Mouse (Mus musculus) R1 (cell line): ENCODE data around the gene Mrpl52.

Source experiments
- DNase-seq: peaks from one replicate; pipeline ENCODE4 v3.0.0-alpha.2; 2018; ENCODE audit warnings: low read depth, low spot score

Gene Mrpl52

DNA sequence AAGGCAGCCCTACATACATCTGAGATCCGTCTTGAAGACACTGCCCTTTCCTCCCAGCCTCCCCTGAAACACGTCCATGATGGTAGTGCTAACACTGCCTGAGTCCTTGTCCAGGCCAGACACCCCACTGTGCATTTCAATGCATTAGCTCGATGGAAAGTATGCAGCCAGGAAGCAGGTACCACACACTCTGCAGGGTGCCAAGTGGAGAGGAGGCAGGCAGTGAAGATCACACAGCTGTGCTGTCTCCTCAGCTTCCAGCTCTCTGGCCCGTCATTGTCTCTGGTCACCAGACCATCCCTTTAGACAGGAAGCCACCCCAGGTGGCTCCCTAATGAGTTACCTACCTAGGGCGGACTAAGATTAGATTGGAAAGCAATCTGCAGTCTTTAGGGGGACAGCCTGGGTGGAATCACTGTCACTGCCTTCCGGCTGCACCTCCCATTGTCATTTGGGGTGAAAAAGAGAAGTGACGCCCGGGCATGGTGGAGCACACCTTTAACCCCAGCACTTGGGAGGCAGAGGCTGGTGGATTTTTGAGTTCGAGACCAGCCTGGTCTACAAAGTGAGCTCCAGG is 14.6 kb upstream of the Mrpl52 start:
- peak; percentile 100 for DNase-seq

DNA sequence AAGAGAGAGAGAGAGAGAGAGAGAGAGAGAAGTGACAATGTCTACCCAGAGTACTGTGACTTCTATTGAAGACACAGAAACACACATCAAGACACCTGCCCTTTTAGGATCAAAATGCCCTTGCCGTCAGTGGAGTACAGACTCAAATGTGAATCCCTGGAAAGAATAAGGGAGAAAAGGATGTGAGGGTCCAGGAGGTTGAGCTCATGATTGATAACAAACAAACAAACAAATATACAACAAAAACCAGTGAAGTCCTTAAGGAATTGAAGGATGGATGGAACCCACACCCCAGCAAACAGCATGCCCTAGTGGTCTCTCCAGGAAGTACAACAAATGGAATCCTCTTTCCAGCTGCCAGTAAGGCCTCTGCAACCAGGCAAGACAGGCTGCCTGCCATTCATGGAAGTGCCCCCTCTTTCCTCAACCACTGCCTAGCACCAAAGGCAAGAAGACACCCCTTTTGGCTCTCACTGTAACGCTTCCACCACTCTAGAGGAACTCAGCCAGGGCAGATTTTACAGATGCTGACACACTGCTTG is 14.0 kb upstream of the Mrpl52 start:
- DNase-seq: peak; percentile 91

DNA sequence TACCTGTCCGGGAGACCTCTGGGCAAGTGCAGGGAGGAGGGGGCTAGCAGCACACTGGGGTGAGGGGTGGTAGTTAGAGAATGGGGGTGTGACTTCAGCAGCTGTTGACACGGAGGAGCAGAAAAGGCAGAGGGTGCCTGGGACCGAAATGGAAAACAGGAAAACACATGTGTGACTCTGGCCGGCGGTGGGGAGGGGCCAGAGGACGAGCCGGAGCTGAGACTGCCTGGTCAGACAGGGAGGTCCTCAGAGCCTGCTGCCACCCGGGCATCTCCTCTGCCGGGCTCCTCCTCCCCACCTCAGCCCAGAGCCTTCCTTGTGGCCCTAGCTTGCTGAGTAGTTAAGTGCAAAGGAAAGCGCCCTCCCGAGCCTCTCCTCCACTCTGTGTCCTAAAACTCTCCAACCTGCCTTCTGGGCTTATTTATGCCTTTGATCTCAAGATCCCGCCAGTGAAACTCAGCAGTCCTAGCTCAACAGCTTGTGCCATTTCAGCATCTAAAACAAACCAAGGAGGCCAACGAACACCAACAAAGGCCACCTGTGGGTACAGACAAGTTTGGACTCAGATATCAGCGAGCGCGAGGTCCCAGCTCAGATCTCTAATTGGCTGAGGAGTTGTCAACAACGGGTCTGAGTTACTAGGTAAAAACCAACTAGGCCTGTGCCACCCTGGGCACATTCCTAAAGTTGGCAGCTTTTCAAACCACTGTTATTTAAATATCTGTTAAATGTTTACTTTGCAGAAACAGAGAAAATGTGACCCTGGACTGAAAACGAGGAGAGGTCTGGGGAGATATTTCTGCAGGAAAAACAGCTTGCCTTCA is 12.6 kb upstream of the Mrpl52 start:
- peak; percentile 80 for DNase-seq

DNA sequence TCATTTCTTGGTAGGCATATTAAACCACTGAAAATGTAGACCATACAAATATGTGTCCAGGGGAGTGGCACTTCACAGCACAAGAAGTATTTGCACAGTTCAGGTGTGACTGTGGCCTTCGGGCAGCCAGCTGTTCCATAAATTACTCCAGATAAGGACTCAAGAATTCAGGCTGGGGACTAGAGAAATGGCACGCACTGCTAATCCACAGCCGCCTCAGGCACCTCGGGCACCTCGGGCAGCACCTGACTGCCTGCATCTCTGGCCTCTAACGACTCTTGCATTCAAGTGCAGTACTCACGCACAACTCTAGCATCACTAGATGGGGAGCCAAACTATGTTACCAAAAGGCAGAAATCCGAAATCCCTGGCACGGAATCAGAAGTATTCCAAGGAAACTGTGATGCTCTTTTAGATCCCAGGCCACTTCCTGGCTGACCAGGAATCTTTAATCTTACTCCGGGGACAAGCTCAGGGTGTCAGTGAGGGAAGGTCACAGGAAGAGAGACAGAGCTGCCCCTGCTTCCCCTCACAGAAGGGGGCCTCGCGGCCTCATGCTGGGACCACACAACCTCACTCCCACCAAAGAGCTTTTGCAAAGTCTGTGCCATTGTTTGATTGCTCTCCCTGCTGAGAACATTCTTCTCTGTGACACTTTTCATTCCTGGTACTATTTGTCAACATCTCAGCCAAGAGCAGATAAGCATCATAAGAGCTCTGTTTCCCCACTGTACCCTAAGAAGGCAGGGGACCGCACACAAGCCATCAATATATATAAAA is 11.3 kb upstream of the Mrpl52 start:
- DNase-seq: peak; percentile 90

DNA sequence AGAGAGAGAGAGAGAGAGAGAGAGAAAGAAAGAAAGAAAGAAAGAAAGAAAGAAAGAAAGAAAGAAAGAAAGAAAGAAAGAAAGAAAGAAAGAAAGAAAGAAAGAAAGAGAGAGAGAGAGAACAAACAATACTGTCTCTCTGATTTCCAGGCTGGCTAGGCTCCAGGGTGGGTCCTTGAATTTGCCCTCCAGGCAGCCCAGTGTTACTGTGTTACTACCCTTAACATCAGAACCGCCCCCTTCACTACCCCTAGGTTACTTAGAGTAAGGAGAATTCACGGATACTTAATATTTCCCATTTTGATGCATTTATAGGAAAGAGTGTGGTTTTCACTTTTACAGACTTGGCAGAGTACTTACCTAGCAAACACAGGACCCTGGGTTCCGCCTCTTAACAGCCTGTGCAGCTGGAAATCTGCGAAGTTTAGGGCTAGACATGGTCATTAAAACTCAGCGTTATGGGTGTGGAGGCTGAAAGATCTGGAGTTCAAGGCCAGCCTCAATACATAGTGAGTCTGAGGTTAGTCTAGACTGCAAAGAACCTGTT is 10.4 kb upstream of the Mrpl52 start:
- DNase-seq: peak; percentile 58

DNA sequence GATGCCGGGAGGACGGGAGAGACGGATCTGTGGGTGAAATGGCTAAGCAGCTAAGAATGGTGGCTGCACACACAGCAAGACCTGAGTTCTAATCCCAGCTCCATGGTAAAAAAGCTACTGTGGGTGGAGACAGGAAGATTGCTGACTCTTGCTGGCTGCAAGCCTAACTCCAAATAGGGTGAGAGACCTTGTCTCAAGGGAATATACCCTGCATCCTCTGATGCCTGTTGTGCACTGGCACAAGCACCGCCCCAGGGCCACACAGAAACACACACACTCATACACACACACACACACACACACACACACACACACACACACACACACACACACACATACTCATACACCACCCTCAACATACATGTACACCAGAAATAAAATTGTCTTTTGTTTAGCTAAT is 9.9 kb upstream of the Mrpl52 start:
- DNase-seq: peak; percentile 44

DNA sequence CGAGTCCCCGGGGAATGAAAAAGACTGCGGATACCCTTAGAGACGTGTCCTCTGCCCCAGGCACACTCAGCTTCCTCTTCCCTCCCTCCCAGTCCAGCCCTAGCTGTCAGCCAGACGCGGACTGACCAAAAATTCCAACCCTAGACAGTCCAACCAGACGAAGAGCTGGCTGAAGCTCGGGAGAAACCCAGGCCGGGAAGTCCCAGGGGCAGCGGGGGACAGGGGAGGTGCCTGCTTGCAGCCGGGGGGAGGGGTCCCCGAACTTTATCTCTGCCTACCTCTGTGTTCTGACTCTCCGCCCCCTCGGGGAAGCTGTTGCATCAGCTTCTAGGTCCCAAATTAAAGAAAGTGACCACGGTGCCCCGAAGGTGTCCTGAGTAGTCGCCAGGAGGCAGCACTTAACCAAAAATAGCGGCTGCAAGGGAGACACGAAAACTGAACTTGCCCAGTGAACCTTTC is 9.1 kb upstream of the Mrpl52 start, which contains the start of gene Slc7a7:
Gene Slc7a7, minus strand, starts transcription at position 158 of the 459 bp plus-strand sequence.
- DNase-seq: peak; percentile 92

DNA sequence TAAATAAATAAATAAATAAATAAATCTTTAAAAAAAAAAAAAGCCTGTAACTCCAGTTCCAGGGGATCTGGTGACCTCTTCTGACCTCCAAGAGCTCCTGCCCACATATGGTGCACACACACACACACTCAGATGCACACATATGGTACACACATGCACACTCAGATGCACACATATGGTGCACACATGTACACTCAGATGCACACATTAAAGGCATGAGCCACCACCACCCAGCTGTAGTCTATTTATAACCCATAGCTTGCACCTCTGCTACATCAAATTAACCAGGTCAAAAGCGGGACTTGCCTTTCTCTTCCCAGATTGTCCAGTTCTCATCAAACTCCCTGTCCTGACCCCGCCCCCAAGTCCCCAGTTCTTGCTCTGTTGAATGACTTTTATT is 5.7 kb upstream of the Mrpl52 start:
- no peak for DNase-seq

DNA sequence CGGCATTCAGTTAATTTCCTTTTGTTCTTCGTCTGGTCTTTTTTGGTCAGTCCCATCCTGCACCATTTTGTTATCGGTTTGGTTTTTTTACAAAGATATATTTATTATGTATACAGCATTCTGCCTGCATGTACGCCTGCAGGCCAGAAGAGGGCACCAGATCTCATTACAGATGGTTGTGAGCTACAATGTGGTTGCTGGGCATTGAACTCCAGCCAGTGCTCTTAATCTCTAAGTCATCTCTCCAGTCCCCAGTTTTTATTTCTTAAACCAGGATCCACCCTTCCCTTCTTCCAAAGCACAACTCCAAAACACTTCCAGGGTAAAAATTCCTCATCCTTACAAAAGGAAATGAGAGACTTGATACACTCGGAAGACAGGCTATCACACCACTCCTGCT is 3.3 kb upstream of the Mrpl52 start:
- peak; percentile 54 for DNase-seq

DNA sequence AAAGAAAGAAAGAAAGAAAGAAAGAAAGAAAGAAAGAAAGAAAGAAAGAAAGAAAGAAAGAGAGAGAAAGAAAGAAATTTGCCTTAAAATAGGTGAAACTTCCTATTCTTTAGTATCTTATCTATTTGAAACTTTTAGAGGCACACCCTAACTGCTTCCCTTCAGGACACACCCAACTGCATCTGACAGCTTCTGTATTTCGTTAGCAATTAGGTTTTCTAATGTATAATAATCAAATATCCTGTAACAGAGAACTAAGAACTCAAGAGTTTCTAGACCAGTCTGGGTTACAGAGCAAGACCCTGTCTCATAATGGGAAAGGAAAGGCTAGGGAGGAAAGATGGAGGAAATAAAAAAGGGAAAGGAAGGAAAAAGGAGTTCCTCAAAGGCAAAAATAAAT is 2.1 kb upstream of the Mrpl52 start:
- no peak for DNase-seq

DNA sequence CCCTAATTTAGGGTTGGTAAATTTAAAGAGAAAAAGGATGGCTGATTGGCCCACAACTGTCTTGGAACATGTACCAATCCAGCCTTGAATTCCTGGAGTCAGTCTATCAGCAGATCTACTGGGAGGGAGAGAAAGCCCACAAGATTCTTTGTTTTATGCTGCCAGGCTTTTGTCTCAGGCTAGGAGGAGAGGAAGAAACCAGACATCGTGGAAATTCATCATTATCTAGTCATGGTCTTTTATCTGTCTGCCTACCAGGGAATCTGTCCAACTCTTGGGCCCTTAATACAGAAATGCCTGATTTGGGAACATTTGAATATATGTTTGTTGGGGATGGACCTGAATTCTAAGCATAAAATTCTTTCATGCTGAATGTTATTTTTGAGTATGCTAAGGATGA is 1.2 kb upstream of the Mrpl52 start:
- no peak for DNase-seq

DNA sequence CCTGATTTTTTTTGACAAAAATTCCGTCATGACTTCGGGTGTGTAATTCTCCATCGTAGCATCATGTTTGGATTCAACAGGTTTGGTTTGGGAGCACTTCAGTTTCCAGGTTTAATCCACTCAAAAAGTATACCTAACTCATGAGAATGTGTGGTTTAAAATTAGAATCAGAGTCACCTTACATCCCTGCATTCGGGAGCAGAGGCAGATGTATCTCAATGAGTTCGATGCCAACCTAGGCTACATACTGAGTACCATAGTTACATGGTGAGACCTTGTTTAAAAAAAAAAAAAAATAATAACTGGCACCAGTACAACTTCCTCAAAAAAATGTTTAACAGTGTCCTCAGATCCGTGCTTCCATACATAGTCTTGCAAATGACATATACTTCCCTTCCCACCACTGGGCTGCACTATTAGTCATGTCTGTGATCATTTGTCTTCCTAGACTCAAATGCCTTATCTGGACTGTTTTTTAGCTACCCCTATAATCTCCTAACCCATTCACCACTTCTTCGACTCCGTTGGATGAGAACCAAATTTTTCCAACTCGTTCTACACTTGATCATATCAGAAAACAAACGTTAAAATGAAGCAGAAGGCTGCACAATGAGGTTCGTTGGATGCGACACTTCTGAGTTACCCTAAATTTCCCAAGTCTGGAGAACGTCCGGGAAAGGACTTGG is 563 bp upstream of the Mrpl52 start:
- DNase-seq: no peak

DNA sequence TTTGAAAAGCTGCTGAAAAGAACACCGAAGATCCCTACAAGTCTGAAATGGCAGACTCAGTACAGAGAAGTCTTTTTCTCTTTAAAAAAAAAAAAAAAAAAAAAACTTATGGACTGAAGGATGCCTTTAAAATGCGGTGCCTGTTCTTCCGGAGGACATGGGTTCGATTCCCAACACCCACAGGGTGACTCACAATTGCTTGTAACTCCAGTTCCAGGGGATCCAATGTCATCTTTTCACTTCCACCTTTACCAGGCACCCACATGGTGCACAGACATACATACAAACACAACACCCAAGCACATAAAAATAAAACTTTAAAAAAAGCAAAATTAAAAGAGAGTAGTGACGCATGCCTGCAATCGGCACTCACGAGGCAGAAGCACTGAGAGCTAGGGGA is 987 bp downstream of the Mrpl52 start:
- DNase-seq: no peak

DNA sequence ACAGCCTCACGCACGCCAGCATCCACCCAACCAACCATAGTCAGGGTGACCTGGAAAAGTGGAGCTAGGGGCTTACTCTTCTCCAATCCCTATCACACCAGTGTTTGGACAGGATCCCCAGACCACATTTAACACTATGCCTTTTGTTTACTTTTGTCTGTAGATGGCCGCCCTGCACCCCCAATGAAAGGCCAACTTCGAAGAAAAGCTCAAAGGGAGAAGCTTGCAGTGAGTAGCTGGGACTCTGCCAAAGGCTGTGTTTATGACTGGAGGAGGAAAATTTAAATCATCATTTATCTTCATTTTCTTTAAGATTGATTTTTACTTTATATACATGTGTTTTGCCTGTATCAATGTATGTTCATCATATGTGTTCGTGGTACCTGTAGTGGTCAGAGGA is 1.7 kb downstream of the Mrpl52 start:
- DNase-seq: no peak

DNA sequence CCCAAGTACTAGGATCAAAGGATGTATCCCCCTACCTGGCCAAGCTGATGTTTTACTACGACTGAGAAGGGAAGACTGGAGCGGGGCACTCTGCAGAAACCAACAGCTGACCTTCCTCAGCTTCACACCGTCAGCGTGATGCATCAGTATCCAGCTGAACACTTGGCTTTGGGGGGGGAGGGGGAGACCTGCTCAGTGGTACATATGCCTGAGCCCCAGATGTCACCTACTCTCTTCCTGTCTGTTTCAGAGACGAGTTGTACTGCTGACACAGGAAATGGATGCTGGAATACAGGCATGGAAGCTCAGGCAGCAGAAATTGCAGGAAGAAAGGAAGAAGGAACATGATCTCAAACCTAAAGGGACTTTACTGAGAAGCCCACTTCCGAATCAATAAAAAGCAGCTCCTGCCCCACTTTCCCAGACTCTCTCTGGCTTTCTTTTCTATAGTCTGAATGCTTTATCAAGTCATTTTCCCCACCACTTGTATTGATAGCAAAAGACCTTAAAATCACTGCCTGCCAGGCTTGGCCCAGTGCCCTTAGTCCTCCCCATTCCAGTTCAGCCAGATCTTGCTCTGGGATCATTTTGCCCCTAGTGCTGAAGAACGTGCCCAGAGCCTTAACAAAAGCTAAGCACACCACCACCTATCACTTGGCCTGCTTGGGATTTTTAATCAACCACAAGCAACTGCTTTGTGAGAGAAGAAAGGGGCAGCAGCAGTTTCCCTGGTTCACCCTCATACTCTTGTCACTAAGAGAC is 2.8 kb downstream of the Mrpl52 start:
- DNase-seq: no peak

DNA sequence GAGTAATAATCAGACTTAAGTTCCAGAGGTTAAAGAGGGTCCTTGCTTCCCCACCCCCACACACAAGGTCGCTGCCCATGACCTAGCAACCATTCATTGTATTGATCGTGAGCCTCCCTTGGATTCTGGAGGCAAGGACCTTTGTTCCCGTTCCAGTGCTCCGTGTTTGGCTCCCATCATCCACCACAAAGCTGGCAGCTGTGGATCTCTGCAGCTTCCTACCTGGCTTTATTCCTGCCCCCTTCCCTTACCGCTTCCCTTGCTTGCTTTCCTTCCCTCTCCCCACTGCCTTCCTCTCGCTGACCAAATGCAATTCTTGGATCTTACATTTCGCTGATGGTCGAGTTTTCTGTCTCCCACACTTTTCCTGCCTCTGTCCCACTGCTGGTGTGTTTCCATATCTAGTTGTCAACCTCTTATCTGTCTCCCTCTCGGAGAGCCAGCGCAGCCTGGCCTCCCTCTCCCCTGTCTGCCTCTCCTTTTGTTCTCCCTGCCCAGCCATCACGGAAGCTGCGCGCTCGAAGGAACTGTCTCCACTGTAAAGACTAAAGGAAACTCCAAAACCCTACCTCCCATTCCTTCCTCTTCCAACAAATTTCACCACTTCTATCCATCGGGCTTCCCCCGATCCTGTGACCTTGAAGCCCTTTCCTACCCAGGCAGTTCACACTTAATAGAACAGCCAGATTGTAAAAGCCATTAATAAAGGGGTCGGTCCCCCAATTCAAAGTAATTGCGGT is 3.9 kb downstream of the Mrpl52 start:
- no peak for DNase-seq

DNA sequence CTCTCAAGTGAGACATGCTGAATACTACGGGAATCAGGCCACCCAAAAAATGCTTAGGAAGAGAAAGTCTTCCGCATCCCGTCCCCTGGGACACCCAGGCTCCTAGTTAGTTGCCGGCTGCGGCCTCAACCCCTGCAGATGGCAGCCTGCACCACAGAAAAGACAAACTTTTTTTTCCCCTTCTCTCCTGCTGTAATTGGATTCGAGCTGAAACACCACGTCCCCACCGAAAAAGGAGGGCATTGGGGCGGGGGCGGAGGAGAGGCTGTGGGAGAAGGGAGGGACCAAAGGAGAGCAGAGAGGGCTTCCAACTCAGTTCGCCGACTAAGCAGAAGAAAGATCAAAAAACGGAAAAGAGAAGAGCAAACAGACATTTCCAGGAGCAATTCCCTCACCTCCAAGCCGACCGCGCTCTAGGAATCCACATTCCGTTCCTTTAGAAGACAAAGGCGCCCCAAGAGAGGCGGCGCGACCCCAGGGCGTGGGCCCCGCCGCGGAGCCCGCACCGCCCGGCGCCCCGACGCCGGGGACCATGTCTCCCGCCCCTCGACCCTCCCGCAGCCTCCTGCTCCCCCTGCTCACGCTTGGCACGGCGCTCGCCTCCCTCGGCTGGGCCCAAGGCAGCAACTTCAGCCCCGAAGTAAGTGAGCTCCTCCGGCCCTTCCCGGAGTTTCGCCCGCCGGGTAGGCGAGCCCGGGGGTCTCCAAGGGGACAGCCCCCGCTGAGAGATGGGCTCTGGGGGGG is 4.8 kb downstream of the Mrpl52 start, which contains the start of gene Mmp14:
Gene Mmp14, plus strand, starts transcription at position 279 of the 744 bp plus-strand sequence.
- peak; percentile 57 for DNase-seq

DNA sequence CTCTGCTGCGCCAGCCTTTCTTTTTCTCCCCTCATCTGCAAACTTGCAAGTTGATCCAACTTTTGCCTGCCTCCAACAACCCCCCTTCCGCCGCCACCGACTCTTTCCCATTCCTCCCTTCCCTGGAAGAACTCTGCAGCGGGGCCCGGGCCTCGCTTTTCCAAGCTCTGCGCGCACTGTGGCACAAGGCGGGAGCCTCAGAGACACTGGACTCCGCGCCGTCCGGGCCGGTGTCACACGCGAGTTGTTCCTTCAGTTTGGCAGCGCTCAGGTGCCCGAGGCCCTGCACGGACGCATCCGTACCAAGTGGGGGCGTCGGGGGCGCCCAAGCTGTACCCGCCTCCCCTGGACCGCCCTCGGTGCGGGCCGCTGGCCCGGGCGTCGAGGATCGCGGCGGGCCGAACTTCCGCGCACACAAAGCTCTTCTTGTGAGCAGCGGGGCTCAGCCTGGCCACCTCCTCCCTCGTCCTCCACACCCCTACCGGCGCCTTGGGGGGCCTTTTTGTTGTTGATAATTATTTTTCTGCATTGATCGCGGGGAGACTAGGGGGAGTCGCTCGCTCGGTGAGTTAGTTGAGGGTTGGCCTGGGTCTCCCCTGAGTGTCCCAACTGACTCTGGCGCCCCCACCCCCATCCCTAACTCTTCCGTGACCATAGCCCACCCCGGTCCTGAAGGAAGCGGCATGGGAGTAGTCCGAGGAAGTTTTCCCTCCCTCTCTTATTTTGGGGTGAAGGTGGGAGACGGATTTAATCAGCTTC is 5.5 kb downstream of the Mrpl52 start:
- DNase-seq: peak; percentile 49
